Mouse (Mus musculus): Measurements from ENCODE around the gene Hcn1. TPM values are rescaled to one million over a fixed set of nuclear protein-coding genes. Genes with fewer than 3 reads are reported as not detected.

The Hcn1 gene
- polyA plus RNA-seq, 1 experiment from 2014 or later = 0.04 TPM

DNA sequence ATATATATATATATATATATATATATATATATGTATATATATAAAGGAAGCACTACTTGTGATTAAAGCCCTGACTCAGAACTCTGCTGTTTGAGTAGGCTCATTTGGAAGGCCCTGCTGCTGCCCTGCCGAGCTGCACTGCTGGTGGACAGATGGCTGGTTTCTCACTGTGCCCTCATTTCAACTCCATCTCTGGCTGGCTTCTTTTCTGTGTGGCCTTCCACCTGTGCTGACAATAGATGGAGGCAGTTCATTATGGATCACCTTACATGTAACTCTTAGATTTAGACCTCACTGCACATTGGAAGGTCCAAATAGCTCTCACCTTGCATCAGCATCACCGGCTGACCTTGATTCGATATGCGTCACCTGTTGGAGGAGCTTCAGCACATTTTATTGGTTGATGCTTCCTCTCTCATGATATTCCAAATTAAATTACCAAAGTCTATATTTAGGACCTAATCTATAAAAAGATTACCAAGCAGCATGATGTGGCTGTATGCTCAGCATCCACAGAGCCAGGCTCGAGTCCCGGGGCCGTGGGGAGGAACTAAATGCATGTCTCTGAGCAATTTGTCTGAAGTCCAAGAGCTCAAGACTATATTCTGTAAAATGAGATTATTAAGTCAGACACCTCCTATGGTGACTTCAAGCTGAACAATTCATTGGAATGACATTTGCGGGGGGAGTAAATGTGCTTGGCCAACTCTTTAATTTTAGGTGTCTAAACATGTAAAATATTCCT lies 338.6 kb downstream of the Hcn1 start:
- DNase-seq (ENCODE audit: low spot score) (no peak), ATAC-seq (ENCODE audit: low FRiP score, low TSS enrichment) (no peak)
- H3K4me1 ChIP-seq (replicated peaks; ENCODE audit: control insufficient read depth, insufficient read depth) = no peaks in the 10 kb centered on the region
- no peak overlapping the region for H3K9ac ChIP-seq (ENCODE audit: low read length)
- no peaks in the 10 kb centered on the region for H3K27me3 ChIP-seq (ENCODE audit: control insufficient read depth, insufficient read depth, low read length)
- H3K9me3 ChIP-seq (ENCODE audit: control insufficient read depth, low read length) = no peaks in the 10 kb centered on the region
- H3K36me3 ChIP-seq (ENCODE audit: control insufficient read depth, insufficient read depth, low read length) = no peaks in the 10 kb centered on the region
- TF ChIP-seq CTCF (IDR thresholded peaks at IDR 0.05; ENCODE audit: low read depth) = no peak
- no peak for TF ChIP-seq EP300 (optimal IDR thresholded peaks at IDR 0.05)
- H3K4me2 ChIP-seq (replicated peaks; ENCODE audit: low read depth) = no peak overlapping the region
- H3K4me3 ChIP-seq (ENCODE audit: low read depth, low read length) = no peak overlapping the region
- WGBS = 93% methylated on average over 8 of the region's 8 CpGs
- H3K27ac ChIP-seq (replicated peaks) = no peak overlapping the region

- Histone ChIP-seq H3K27me3 (ENCODE audit: control insufficient read depth, insufficient read depth, low read length) (no peaks in the 10 kb centered on the region), H3K27ac (replicated peaks) (no peak overlapping the region), H3K9ac (ENCODE audit: low read length) (no peak overlapping the region), H3K4me1 (replicated peaks; ENCODE audit: control insufficient read depth, insufficient read depth) (no peaks in the 10 kb centered on the region), H3K4me3 (ENCODE audit: low read depth, low read length) (no peak overlapping the region), H3K36me3 (ENCODE audit: control insufficient read depth, insufficient read depth, low read length) (no peaks in the 10 kb centered on the region), H3K9me3 (ENCODE audit: control insufficient read depth, low read length) (no peaks in the 10 kb centered on the region), H3K4me2 (replicated peaks; ENCODE audit: low read depth) (no peak overlapping the region)
- no peak for TF ChIP-seq EP300 (optimal IDR thresholded peaks at IDR 0.05)
- TF ChIP-seq CTCF (IDR thresholded peaks at IDR 0.05; ENCODE audit: low read depth) = no peak
- DNase-seq (ENCODE audit: low spot score) (no peak), ATAC-seq (ENCODE audit: low FRiP score, low TSS enrichment) (no peak)
- WGBS = 53% methylated on average over 3 of the region's 3 CpGs
Measured at GRCm38 (mm10) chr13:117946843-117947242, 344.7 kb downstream of the Hcn1 start.

- no peaks in the 10 kb centered on the region for H3K9me3 ChIP-seq (ENCODE audit: control insufficient read depth, low read length)
- no peak overlapping the region for H3K9ac ChIP-seq (ENCODE audit: low read length)
- no peak overlapping the region for H3K27ac ChIP-seq (replicated peaks)
- TF ChIP-seq EP300 (optimal IDR thresholded peaks at IDR 0.05) (no peak), CTCF (IDR thresholded peaks at IDR 0.05; ENCODE audit: low read depth) (no peak)
- no peak overlapping the region for H3K4me3 ChIP-seq (ENCODE audit: low read depth, low read length)
- no peaks in the 10 kb centered on the region for H3K27me3 ChIP-seq (ENCODE audit: control insufficient read depth, insufficient read depth, low read length)
- 44% methylated on average over 1 of the region's 1 CpGs for WGBS
- H3K36me3 ChIP-seq (ENCODE audit: control insufficient read depth, insufficient read depth, low read length) = no peaks in the 10 kb centered on the region
- ATAC-seq (ENCODE audit: low FRiP score, low TSS enrichment) = no peak
- DNase-seq (ENCODE audit: low spot score) = no peak
- H3K4me1 ChIP-seq (replicated peaks; ENCODE audit: control insufficient read depth, insufficient read depth) = no peaks in the 10 kb centered on the region
- no peak overlapping the region for H3K4me2 ChIP-seq (replicated peaks; ENCODE audit: low read depth)
Measured at GRCm38 (mm10) chr13:117947704-117948376, 345.7 kb downstream of the Hcn1 start.

GRCm38 (mm10) chr13:117958496-117959421 lies 356.6 kb downstream of the Hcn1 start:
- no peak for DNase-seq (ENCODE audit: low spot score)
- 16% methylated on average over 18 of the region's 18 CpGs for WGBS
- Histone ChIP-seq H3K9me3 (ENCODE audit: control insufficient read depth, low read length) (no peaks in the 10 kb centered on the region), H3K36me3 (ENCODE audit: control insufficient read depth, insufficient read depth, low read length) (no peaks in the 10 kb centered on the region), H3K27me3 (ENCODE audit: control insufficient read depth, insufficient read depth, low read length) (no peaks in the 10 kb centered on the region), H3K9ac (ENCODE audit: low read length) (no peak overlapping the region), H3K4me1 (replicated peaks; ENCODE audit: control insufficient read depth, insufficient read depth) (no peaks in the 10 kb centered on the region), H3K27ac (replicated peaks) (no peak overlapping the region), H3K4me2 (replicated peaks; ENCODE audit: low read depth) (no peak overlapping the region), H3K4me3 (ENCODE audit: low read depth, low read length) (no peak overlapping the region)
- TF ChIP-seq CTCF (IDR thresholded peaks at IDR 0.05; ENCODE audit: low read depth) (no peak), EP300 (optimal IDR thresholded peaks at IDR 0.05) (no peak)
- ATAC-seq (ENCODE audit: low FRiP score, low TSS enrichment) = no peak

DNA sequence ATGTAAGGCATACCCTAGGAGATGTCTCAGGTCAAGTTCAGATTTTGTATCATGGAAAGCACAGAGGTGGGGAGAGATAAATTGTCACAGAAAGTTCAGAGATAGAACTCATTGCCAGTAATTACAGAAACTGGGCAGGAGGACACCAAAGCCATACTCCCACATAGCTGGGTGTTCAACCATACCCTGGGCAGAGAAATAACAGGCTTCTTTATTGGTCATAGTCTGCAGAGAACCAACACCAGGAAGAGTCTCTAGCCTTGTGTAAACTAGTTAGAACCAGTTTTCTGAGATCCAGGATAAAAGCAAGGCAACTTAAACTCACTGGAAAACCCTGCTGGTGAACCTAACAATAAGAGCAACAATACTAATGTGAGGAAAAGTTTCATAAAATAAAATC lies 362.5 kb downstream of the Hcn1 start:
- no peak overlapping the region for H3K9ac ChIP-seq (ENCODE audit: low read length)
- ATAC-seq (ENCODE audit: low FRiP score, low TSS enrichment) (no peak), DNase-seq (ENCODE audit: low spot score) (no peak)
- no peaks in the 10 kb centered on the region for H3K4me1 ChIP-seq (replicated peaks; ENCODE audit: control insufficient read depth, insufficient read depth)
- no peaks in the 10 kb centered on the region for H3K36me3 ChIP-seq (ENCODE audit: control insufficient read depth, insufficient read depth, low read length)
- H3K4me3 ChIP-seq (ENCODE audit: low read depth, low read length) = no peak overlapping the region
- no peak overlapping the region for H3K27ac ChIP-seq (replicated peaks)
- no peak overlapping the region for H3K4me2 ChIP-seq (replicated peaks; ENCODE audit: low read depth)
- H3K27me3 ChIP-seq (ENCODE audit: control insufficient read depth, insufficient read depth, low read length) = no peaks in the 10 kb centered on the region
- H3K9me3 ChIP-seq (ENCODE audit: control insufficient read depth, low read length) = no peaks in the 10 kb centered on the region
- TF ChIP-seq CTCF (IDR thresholded peaks at IDR 0.05; ENCODE audit: low read depth) = no peak
- TF ChIP-seq EP300 (optimal IDR thresholded peaks at IDR 0.05) = no peak
